Mouse (Mus musculus) heart, postnatal 10 days (tissue): ENCODE measurements around the gene Mark3. TPM values are rescaled to one million over a fixed set of nuclear protein-coding genes. Genes with fewer than 3 reads are reported as not detected.
"Not testable (repeated sequence)": the region's sequence is repeated elsewhere in the genome, so short reads cannot be mapped to it uniquely, and the experiment has no call there.

Source experiments
- DNase-seq, 2 experiments: peaks; one replicate each; pipeline ENCODE4 v3.0.0; 2021
- intact Hi-C: fragments of 180-260 bp; cut with DNase I; formaldehyde crosslinking; loops from one replicate; pipeline ENCODE4 v1.15.1; 2025
- total RNA-seq, 2 experiments: library from RNA; stranded (reverse); gene quantifications; 2 replicates each; pipeline ENCODE4 v1.2.3; 2021

Gene Mark3
- 10 to 100 TPM; 71.0 to 71.7 TPM for total RNA-seq

DNA sequence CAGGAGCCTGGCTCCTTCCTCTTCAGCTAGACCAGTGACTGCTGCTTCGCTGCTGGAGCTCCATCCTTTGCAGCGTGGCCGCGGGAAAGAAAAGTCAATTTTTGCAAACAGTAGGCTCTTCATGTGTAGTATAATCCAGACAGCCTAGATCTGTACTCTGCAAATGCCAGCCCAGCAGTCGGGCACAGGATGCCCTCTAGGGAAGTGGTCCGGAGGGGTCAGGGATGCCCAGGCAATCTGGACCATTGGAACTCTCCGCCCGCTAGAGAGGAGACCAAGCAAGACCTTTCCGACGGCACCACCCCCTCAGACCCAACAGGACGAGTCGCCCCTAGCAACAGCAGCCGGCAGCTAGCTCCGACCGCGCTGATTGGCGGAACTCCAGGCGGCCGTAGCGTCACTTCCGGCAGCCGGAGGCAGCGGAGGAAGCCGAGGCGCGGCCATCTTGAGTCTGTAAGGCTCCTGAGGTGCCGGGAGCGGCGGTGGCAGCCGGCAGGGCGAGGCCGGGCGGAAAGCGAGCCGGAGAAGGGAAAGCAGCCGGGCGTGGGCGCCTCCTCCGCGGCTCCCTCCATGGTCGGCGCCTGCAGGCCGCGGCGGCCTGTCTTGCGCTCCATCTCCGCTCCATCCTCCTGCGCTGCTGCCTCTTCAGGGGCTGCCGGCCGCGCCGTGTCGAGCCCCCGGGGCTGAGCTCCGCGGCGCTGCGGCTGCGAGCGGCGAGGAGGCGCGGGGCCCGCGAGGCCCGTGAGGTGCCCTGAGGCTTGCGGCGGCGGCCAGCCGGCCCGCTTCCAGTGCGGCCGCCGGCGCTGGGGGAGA is at the start of gene Mark3:
Gene Mark3 (plus strand): TSS at position 450 of the 813 bp plus-strand sequence.
- intact Hi-C loops = no loop called here
- DNase-seq = peak; percentile 98

DNA sequence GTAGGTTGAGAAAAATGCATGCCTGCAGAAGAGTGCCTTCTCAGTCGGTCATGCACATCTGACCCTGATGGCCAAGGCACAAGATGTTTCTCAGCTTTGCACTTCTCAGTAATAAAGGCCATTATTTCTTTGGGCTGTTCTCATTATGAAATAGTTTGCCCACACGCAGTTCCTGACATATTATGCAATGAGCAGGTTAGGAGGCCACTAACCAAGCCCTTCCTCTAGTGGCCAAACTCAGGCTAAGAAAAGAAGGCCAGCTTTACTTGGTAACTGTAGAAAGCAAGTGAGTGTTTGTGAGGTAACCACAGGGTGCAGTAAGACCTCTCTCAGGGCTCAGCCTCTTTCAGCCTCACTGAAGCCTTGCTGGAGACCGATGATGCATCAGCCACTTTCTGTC is 49.4 kb upstream of the Mark3 start:
- DNase-seq = no peak
- intact Hi-C loops = no loop called here

DNA sequence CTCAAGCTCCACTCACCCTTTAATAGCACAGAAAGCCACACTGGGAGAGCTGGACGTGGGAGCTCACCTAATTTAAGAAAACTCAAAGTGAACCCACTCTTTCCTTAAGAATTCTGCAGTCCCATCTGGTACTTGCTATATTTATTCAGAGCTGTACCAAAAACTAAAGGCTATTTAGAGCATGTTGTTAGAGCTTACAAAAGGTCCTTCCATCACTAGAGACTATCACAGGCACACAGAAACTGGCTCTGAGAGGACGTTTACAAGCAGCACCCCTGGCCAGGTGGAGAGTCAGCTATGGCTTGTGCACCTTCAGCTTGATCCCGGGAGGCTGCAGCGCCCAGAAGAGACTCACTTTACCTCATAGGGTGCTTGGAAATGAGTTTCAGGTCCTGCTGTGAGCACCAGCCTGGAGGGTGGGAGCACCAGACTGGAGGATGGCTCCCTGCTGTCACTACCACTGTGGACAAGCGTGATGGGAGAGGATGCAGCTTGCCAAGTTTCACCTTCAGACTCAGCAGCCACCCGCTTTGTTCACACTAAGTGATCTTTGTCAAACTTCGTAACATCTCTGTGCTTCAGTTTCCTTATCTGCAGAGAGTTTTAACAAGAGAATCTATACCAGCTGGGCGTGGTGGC is 46.6 kb upstream of the Mark3 start:
- intact Hi-C loops = no loop called here
- no peak for DNase-seq

DNA sequence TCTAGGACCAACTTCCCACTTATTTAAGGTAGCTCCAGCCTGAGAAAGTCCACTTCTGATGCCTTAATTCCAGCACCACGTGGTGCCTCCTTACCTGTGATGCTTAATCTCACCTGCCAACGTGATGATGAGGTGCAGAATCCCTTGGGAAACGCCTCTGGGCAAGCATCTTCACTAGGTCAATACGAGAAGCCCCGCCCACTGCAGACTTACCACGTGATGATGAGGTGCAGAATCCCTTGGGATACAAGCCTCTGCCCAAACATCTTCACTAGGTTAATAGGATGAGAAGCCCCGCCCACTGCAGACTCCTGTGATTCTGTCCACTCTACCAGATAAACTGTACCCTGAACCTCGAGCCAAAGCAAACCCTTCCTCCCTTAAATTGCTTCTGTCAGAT is 45.1 kb upstream of the Mark3 start:
- DNase-seq = no peak
- intact Hi-C loops = no loop called here

DNA sequence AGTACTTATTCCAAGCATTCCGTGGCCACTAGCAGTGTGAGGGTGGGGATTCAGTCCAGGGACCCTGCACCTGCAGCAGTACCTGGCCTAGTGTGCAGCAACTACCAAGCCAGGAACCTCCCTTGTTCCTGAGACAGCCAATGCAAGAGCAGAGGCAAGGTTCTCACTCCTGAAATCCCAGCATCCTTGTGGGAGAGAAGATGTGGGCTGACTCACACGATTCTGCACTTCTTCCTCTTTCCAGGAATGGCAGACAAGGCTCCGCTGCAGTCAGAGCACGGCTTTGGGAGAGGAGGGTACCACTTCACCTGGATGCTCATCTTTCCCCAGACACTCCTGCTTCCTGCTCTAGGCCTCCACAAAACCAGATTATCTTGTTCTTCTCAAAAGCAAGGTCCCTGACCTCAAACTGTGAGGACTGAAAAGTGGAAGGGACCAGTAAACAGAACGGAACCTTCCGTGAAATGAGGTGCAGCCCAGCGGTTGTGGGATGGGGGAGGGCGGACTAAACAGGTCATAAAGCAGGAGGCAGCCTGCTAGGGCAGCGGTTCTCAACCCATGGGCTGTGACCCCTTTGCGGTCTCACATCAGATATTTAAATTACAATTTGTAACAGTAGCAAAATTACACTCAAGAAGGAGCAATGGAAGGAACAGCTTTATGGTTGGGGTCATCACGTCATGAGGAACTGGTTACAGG is 41.1 kb upstream of the Mark3 start:
- intact Hi-C loops = no loop called here

DNA sequence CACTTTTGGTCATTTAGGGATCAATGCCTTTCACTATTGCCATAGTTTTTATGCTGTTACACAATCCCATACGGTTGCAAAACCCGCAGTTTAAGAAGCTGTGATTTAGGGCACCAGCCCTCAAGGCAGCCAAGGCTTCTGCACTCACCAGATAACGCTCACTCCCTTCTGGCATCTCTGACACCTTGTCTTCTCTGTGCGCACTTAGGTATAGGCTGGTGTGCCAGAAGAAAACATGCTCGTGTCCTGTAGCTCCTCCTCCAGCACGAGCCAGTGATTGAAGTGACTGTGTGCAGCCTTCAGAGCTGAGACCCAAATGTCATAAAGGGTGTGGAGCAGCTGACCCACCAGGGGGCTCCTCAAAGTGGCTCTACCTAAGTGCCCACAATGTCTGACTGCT is 39.0 kb upstream of the Mark3 start:
- intact Hi-C loops = no loop called here
- no peak for DNase-seq

More for the DNA sequence above, 41.1 kb upstream of the Mark3 start:
- no peak for DNase-seq

DNA sequence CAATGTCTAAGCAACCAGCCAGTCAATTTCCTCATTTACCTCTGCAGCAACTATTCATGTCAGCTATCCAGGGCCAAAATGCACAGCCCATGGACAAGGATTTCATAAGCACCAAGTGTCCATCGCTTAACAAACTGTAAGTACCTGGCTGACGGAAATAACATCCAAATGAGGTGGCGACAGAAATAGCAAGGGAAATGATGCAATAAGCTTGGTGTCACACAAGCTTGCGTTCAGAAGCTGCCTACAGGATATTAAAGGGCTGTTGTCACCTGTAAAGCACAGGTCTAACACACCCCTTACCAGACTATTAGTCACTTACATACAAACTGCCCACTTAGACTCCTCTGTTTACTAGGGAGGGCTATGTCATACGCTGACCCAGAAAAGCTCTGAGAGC is 38.6 kb upstream of the Mark3 start:
- peak in 1 of 2 experiments; percentile 20 for DNase-seq
- intact Hi-C loops = no loop called here

DNA sequence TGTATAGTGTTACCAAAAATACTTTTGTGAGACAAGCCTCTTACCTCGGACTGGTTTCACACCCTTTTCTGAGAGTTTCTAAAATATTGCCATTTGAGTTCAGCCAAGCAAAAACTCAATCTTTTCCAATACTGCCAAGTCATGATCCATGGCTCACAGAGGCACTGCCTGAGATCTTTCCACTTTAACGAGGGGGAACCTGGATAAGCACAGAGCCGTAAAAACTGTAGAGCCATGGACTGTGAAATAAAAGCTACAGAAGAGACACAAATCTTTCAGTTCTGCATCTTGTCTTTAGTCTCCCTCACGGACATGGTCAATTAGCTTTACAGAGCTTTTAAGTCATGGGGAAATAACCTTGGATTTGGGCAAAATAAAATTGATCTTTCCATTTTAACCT is 37.6 kb upstream of the Mark3 start:
- intact Hi-C loops = no loop called here
- DNase-seq = no peak

DNA sequence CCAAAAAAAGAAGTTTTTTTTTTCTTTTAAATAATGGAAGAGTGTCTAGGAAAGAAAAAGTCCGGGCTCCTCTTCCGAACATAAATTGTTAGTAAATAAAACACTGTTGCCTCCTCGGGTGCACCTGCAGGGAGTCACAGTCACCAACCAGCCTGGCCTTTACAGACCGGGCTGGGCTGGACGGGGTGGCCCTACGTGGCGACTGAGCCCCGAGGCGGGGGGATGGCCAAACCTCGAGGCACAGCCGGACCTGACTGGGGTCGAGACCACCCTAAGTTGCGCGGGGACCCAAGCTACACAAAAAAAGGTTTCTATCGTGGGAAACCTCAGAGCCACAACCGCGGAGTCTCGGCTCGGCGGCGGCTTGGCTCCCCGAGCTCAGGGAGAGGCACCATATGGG is 37.0 kb upstream of the Mark3 start:
- DNase-seq = no peak
- intact Hi-C loops = no loop called here

DNA sequence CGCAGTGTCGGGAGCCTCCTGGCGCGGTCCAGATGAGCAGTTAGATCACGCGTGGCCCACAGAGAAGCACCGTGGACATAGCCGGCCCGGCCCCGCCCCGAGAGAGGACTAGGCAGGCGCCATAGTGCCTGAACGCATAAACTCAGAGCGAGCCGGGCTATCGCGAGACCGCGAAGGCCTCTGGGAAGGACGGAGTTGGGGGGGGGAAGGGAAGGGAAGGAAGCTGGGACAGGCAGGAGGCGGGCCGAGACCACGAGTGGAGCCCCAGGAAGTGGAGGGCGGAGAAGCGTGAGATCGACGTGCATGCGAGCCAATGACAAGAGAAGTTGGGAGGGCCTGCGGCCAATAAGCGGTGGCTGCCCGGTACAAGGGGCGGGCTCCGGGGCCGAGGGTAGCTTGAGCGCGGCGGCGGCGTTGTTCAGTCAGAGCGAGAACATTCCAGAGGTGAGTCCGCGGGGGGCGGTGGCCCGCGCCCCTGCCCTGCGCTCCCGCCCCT is 36.5 kb upstream of the Mark3 start, which contains the start of gene Eif5:
Gene Eif5 (plus strand): TSS at position 221 of the 496 bp plus-strand sequence.
- intact Hi-C loops = loop anchor here (2.0 kb wide), 1 partner anchor 35 kb away; no protein-coding TSS in a partner anchor
- DNase-seq = peak; percentile 99 to 100

DNA sequence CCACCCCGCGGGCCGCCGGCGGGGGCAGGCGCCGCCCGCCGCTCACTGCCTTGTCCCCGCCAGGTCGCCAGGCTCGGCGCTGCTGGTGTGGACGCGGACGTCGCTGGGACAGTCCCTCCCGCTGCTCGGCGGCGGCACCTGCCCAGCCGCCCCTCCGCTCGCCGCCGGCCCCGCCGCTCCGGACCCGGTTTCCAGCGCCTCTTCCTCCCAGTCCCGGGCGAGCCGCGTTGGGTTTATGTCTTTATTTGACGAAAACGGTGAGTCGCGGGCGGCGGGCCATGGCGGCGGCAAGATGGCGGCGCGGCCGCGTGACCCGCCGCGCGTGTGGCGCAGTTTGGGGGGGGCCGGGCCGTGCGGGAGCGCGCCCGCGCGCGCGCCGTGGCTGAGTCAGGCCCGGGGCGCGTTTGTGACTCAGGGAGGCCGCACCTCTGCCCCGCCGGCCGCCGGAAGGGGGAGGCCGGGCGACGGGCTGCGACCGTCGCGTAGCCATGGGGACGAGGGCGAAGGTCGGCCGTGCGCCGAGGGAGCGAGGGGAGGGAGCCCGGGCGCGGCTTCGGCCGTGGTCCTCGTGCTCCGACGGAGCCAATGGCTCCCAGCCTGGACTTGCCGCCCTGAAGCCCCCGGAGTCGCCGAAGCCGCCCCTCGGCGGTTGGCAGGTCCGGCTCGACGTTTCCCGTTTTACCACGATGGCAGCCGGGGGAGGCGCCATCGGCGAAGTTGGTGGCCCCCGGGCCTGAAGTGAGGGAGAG is 35.9 kb upstream of the Mark3 start:
- peak; percentile 86 to 88 for DNase-seq
- intact Hi-C loops = loop anchor here (2.0 kb wide), 1 partner anchor 34 kb away; no protein-coding TSS in a partner anchor

DNA sequence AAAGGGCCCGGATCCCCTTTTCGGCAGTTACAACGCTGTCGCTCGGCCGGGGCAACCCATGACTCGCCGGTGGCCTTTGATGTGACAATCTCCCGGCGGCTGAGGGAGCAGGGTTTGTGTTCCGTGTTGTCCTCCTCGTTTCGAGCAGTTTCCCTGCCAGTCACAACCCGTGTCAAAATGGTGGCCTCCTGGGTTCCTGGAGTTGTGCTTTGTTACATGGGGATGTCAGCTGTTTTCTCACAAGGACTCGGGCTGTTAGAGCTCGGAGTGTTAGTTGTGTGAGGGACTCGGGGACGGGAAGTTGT is 35.3 kb upstream of the Mark3 start:
- intact Hi-C loops = loop anchor here (2.0 kb wide), 1 partner anchor 34 kb away; no protein-coding TSS in a partner anchor

DNA sequence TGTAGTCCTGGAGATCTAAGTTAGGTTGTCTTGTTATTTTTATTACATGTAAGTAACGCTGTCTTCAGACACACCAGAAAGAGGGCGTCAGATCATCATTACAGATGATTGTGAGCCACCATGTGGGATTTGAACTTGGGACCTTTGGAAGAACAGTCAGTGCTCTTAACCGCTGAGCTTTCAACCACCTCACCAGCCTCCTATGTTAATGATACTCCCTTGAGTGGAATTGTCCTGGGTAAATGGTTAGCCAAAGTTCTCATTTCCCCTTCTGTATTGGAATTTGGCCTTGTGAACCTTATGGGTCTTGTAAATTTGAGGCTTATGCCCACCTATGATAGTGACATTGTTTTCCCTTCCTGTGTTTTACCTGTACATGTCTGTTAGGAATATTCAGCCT is 27.3 kb upstream of the Mark3 start:
- intact Hi-C loops = no loop called here
- DNase-seq = no peak

More for the DNA sequence above, 35.3 kb upstream of the Mark3 start:
- no peak for DNase-seq

DNA sequence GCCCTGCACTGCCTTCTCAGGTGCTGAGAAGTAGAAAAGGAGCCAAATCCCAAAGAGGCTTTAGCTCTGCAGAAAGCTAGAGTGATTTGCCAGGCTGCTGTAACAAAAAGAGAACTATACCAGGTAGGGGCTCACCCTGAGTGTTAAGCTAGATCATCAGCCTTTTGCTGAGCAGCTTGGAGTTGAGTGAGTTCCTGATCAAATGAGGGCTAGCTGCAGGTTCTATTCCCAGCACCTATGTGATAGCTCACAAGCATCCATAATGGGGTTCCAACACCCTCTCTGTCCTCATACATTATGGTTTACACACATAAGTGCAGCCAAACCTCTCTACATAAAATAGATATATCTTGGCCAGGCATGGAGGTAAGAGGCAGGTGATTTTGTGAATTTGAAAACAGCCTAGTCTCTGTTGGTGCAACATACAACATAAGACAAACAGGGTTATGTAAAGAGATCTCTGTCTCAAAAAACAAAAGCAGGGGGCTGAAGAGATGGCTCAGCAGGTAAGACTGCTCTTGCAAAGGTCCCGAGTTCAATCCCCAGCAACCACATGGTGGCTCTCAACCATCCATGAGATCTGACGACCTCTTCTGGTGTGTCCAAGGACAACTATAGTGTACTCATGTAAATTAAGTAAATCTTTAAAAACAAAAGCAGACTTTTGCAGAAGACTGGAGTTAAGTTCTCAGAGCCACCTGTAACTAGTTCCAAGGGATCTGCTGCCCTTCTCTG is 25.6 kb upstream of the Mark3 start:
- DNase-seq = no peak
- intact Hi-C loops = no loop called here

DNA sequence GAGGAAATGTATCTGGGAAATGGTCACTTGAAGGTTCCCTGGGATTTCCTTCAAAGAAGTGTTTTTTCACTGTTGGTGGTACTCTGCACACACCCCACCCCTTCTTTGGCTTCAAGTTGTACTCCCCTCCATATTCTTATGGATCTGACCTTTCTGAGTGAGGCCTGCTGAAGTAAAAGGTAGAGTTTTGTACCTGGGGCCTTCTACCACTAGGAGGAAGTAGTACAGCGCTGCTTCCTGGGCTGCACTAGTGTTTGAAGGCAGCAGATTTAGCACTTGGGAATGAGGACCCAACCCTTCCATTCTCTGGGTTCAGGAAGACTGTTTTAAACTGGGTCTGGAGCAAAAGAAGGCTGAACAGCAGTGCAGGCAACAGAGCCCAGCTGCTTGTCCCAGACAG is 23.6 kb upstream of the Mark3 start:
- intact Hi-C loops = no loop called here
- DNase-seq = no peak

DNA sequence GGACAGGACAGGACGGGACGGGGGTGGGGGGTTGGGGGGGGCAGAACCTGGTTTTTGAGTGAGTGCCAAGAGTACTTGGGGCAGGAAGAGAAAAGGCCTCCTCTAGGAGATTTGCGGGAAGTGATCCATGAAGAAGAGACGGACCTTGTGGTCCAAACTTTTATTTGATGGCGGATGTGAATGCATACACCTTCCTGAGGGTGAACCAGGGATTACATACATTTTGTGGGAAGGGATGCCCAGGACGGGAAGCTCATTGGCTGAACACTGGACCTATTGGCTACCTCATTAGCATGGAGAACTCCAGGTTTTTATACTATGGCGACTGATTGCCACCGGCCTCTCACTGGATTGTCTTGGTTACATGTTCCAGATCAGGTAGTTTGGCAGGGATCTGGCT is 22.0 kb upstream of the Mark3 start:
- no peak for DNase-seq
- intact Hi-C loops = no loop called here

DNA sequence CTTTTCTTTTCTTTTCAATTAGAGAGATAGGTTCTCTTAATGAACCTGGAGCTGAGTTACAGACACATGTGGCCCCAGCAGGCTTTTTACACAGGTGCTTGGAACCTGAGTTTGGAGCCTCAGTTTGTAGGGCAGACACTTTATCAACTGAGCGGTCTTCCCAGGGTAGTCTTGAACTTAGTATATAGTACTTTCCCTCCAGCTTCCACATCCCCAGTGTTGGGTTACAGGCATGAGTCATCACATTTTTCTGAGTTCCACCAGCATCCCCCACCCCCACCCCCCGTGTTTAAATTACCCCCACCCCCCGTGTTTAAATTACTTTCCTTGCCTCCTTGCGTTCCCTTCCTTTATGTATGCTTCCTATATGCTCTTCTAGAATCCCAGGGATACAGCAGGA is 19.0 kb upstream of the Mark3 start:
- intact Hi-C loops = no loop called here
- no peak for DNase-seq

DNA sequence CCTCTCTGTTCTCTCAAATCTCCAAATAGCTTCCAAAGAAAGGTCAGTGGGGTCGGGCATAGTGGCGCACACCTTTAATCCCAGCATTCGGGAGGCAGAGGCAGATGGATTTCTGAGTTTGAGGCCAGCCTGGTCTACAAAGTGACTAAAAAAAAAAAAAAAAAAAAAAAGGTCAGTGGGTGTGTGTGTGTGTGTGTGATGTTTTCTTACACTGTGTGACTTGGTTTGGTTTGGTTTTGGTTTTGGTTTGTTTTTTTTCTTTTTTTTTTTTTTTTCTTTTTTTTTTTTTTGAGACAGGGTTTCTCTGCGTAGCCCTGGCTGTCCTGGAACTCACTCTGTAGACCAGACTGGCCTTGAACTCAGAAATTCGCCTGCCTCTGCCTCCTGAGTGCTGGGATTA is 18.4 kb upstream of the Mark3 start:
- intact Hi-C loops, DNase-seq: not testable (repeated sequence)

DNA sequence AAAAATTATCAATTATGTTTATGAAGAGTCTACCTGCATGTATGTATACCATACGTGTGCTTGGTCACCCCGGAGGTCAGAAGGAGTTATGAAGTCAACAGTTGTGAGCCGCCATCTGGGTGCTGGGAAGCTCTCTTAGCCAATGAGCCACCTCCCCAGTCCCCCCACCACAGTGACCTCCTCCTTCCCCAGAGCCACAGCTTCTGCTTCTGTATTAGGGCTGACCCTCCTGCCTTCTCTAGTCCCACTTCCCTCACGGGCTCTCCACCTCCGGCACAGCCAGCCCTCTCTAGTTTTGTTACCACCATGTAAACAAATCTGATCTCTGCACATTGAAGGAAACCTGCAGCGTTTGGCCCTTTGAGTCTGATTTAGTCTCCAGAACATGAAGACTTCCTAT is 16.8 kb upstream of the Mark3 start:
- intact Hi-C loops = no loop called here
- no peak for DNase-seq

DNA sequence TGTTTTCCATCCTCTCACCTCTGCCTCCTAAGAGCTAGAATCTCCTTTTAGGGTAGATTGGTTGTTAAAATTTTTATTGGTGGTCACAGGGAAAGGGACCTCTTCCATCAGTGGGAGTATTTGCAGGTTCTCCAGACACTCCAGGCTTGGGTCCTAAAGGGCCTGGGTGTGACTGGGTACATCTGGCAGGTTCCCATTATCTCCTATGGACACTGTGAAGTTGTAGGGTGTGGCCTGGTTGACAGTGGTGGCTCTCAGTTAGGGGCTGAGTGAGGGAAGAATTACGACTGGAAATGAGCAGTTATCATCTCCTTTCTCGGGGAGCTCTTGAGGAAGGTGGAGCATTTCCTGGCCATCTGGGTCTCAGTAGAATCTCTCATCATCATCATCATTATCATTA is 15.7 kb upstream of the Mark3 start:
- intact Hi-C loops = no loop called here
- DNase-seq = no peak
